Mouse (Mus musculus): ENCODE measurements at regions not wholly inside any gene's neighbourhood (a gene's known extent, or its start where the extent isn't known, plus 50 kb on each side); places are given as distances from the start of the nearest gene placed in this dataset.

- no peak for DNase-seq (ENCODE audit: low read depth, low spot score)
Observed at GRCm38 (mm10) chr15:52959711-52960110, 925.0 kb upstream of the Gm7489 start.

DNA sequence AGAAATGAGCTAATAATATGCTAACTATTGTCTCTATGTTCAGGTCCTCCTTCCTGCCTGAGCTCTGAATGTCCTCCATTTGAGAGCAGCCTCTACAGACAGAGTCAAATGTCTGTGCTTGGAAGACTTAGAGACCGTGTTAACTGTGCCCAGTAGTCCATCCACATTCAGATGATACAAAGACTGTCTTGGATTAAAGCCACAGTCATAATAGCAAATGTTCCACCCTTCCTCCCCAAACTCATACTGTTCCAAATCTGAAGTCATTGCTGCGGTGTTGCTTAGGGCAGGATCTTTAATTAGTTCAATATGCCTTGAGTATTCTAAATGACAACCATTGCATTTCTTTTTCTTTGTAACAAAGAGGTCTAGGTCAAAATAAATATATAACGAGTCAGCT lies 923.2 kb upstream of the Gm7489 start:
- no peak for DNase-seq (ENCODE audit: low read depth, low spot score)

GRCm38 (mm10) chr15:52963918-52964317 lies 920.8 kb upstream of the Gm7489 start:
- no peak for DNase-seq (ENCODE audit: low read depth, low spot score)

DNA sequence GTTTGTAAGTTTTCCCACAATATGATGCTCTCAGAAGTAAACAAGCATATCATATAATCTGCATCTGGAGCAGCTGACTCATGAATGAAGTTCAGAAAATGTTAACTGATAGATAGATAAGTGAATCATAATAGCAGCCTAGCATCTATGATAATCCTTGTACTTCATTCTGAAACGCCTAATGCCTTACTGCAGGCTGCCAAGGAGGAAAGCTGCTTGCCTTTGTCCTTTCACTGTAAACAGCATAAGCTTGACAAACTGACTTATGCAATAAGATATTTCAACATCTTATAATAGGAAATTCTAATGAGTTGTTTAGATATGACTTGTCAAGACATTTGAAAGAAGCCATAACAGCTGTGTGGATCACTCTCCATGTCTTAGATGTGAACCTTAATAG lies 920.3 kb upstream of the Gm7489 start:
- no peak for DNase-seq (ENCODE audit: low read depth, low spot score)

DNA sequence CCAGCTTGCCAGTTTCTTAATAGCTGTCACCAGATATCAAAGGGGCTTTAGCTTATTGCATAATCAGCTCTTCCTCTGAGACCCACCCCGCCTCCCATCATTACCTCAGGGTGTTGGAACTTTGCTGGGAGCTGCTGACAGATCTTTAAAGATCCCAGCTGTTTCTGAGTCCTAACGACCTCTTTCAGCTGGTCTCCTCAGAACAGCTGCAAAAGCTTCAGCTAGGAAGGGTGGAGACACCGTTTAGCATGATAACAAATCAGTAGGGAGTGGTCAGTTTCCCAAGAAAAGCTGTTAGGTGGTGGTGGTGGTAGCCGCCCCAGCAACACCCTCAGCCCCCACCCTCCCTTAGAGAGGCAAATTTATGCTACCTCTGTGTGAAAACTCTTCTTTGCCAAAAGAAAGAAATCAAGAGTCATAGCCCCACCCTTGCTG lies 916.9 kb upstream of the Gm7489 start:
- no peak for DNase-seq (ENCODE audit: low read depth, low spot score)

- DNase-seq (ENCODE audit: low read depth, low spot score) = no peak
Observed at GRCm38 (mm10) chr15:52982821-52983220, 901.9 kb upstream of the Gm7489 start.

DNA sequence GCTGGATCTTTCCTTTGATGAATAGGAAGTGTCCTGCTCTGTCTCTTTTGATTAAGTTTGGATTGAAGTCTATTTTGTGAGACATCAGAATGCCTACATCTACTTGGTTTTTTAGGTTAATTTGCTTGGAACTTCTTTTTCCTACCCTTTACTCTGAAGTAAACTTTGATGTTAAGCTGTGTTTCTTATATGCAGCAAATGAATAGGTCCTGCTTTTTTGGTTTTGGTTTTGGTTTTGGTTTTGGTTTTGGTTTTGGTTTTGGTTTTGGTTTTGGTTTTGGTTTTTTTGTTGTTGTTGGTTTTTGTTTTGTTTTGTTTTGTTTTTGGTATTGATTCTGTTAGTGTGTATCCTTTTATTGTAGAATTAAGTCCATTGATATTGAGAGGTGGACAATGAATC lies 894.1 kb upstream of the Gm7489 start:
- DNase-seq (ENCODE audit: low read depth, low spot score) = peak; percentile 6

GRCm38 (mm10) chr15:52994351-52994750 lies 890.4 kb upstream of the Gm7489 start:
- DNase-seq (ENCODE audit: low read depth, low spot score) = no peak

DNA sequence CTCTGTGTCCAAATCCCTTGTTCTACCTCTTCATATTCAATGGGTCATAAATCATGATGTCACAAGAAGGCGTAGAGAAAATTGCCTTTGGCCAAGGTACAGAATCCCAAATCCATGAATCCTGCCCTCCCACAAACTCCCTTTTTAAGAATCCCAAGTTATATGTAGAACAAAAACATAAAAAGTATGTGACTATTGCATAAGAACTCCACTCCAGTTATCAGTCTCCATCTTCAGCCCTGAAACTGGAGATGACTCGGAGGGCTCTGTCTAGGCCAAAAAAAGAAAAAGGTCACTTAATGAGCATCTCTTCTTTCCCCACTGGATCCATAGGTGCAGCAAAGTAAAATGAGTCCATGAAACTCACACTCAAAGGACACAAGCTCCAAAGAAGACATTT lies 885.5 kb upstream of the Gm7489 start:
- DNase-seq (ENCODE audit: low read depth, low spot score) = no peak

DNA sequence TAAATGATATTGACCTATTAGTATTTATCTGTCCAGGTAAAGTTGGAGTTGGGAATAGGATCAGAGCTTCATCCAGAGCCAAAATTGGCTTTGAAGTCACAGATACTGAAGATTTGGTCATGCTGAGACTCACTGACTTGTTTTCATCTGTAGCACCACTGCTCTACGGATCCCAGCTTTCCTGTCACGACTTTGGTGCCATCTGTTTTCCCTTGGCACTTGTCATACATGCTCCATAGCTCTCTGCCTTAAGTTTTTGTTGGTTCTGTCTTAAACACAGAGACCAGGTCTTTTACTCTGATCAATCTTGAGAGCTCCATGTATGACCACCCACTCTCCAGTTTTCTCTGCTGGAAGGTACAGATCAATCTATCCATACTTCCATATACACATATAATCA lies 884.9 kb upstream of the Gm7489 start:
- no peak for DNase-seq (ENCODE audit: low read depth, low spot score)

DNA sequence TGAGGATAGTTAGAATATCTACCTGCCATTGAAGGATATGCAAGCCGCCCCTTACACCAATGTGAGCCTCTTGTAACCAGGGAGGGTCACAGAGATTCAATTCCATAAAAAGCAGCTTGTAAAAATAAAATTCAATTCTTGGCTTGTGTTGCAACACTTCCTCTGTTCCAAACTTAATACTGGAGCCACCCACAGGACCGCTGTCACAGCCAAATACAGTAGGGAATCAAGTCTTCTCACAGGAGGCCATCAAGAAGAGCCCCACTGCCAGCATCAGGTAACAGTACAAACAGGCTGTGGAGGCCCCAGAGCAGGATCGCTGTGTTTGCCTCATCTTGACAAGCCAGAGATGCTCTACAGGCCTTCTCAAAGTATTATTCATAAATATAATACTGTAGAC lies 883.3 kb upstream of the Gm7489 start:
- no peak for DNase-seq (ENCODE audit: low read depth, low spot score)

GRCm38 (mm10) chr15:53001964-53002363 lies 882.7 kb upstream of the Gm7489 start:
- DNase-seq (ENCODE audit: low read depth, low spot score) = no peak

GRCm38 (mm10) chr15:53004078-53004477 lies 880.6 kb upstream of the Gm7489 start:
- no peak for DNase-seq (ENCODE audit: low read depth, low spot score)

- DNase-seq (ENCODE audit: low read depth, low spot score) = no peak
Observed at GRCm38 (mm10) chr15:53006844-53007243, 877.9 kb upstream of the Gm7489 start.

GRCm38 (mm10) chr15:53009337-53009736 lies 875.4 kb upstream of the Gm7489 start:
- no peak for DNase-seq (ENCODE audit: low read depth, low spot score)

Measured in CD4-positive, CD25-positive, alpha-beta regulatory T cell, adult 2 months (primary cell).